Mouse (Mus musculus) embryonic facial prominence, embryonic 13.5 days (tissue): Measurements from ENCODE around the gene Maml3. TPM values are rescaled to one million over a fixed set of nuclear protein-coding genes. Genes with fewer than 3 reads are reported as not detected.

Experiments
- ATAC-seq: fragments of 200-750 bp; cut with Nextera tagmentation; 2 replicates; pipeline ENCODE4 v1.8.0; 2017; ENCODE audit warnings: low read depth; ENCODE audit not compliant: insufficient number of reproducible peaks, insufficient read depth, low FRiP score, low TSS enrichment
- H3K27ac ChIP-seq: fragments of 300-500 bp; sonication (generic); 2 replicates; pipeline ENCODE4 v1.5.1; 2015; ENCODE audit warnings: moderate library complexity, mild to moderate bottlenecking, inconsistent platforms
- H3K27me3 ChIP-seq: fragments of 300-500 bp; sonication (generic); 2 replicates; pipeline ENCODE4 v1.6.1; 2015; ENCODE audit warnings: mild to moderate bottlenecking, inconsistent platforms
- H3K36me3 ChIP-seq: fragments of 300-500 bp; sonication (generic); 2 replicates; pipeline ENCODE4 v1.6.1; 2015; ENCODE audit warnings: mild to moderate bottlenecking, inconsistent platforms
- H3K4me1 ChIP-seq: fragments of 300-500 bp; sonication (generic); 2 replicates; pipeline ENCODE4 v1.6.1; 2015; ENCODE audit warnings: inconsistent platforms
- H3K4me2 ChIP-seq: fragments of 300-500 bp; sonication (generic); 2 replicates; pipeline ENCODE4 v1.6.1; 2015; ENCODE audit warnings: moderate library complexity, mild to moderate bottlenecking, inconsistent platforms
- H3K4me3 ChIP-seq: fragments of 300-500 bp; sonication (generic); 2 replicates; pipeline ENCODE4 v1.5.1; 2015; ENCODE audit warnings: mild to moderate bottlenecking, inconsistent platforms
- H3K9ac ChIP-seq: fragments of 300-500 bp; sonication (generic); 2 replicates; pipeline ENCODE4 v1.6.1; 2015; ENCODE audit warnings: mild to moderate bottlenecking, inconsistent platforms
- H3K9me3 ChIP-seq: fragments of 300-500 bp; sonication (generic); 2 replicates; pipeline ENCODE4 v1.6.1; 2016; ENCODE audit warnings: inconsistent platforms
- WGBS: fragments of 180-500 bp; shearing (Covaris S2); methylation state at CpG from one replicate; pipeline ENCODE4 v1.1.7; 2015; ENCODE audit warnings: mixed read lengths; 5-methylcytosine and 5-hydroxymethylcytosine counted together
- polyA plus RNA-seq: library from polyadenylated mRNA; unstranded; fragments of >200 nt; fragmentation: Nextera tagmentation; extraction: Ambion mirVana; gene quantifications from 2 replicates; pipeline ENCODE4 v1.2.1, GENCODE M21; 2015

Gene Maml3
- polyA plus RNA-seq, 1 experiment from 2014 or later, result 6.5 TPM

DNA sequence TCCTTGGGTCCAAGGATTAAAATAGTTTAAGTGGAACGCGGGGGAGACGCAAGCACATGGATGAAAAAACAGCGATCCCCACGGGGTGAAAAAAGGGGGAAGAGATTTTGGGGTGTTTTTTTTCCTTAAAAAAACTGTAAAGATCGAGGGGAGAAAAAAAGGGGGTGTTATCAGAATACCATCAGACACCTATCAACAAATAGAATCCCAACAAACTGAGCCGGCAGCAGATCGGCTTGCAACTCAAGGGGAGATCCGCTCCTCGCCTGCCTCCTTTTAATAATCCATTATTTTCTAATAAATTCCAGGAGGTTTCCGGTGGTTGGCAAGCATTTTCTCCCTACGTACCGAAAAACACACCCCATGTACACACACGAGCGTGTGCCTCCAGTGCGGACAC is 668 bp downstream of the Maml3 start:
- Histone ChIP-seq H3K9ac (peak overlapping the region; percentile 90), H3K4me3 (peak overlapping the region; percentile 82), H3K36me3 (no peaks in the 10 kb centered on the region), H3K4me1 (peaks cover 9% of the 10 kb centered on the region; the same call in 1 of the 2 replicates), H3K27me3 (no peaks in the 10 kb centered on the region), H3K4me2 (peak overlapping the region; percentile 91), H3K27ac (peak overlapping the region; percentile 98), H3K9me3 (no peaks in the 10 kb centered on the region)
- under 1% methylated on average over 16 of the region's 16 CpGs for WGBS
- no peak for ATAC-seq

DNA sequence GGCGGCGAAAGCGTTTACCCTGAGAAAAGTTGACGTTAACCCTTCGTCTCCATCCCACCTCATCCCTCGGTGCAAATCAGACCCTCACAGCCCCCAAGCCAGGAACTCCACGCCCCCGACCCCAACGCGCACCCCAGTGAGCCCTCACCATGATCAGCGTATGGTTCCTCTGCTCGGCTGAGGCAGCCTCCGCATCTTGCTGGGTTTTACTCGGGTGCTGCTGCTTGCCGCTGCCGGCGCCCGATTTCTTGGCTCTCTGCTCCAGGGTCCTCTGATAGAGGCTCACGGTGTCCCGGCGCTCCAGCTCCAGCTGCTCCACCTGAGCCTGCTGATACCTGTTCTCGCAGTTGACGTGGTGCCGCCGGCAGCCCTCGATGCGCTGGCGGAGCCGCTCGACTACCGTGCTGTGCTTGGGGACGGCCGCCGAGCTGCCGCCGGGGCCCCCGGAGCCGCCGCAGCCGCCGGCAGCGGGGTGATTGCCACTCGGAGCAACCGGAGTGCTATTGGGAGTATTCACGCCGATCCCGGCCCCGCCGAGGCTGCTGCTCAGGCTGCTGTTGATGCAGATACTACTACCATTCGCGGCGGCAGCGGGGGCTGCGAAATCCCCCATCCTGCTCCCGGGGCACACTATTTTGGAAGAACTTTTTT is 1.2 kb downstream of the Maml3 start:
- under 1% methylated on average over 55 of the region's 55 CpGs for WGBS
- no peaks in the 10 kb centered on the region for H3K9me3 ChIP-seq
- peak overlapping the region; percentile 90 for H3K9ac ChIP-seq
- H3K36me3 ChIP-seq, result no peaks in the 10 kb centered on the region
- H3K4me2 ChIP-seq, result peak overlapping the region; percentile 91
- peak overlapping the region; percentile 98 for H3K27ac ChIP-seq
- H3K4me1 ChIP-seq, result peaks cover 9% of the 10 kb centered on the region; the same call in 1 of the 2 replicates
- no peak for ATAC-seq
- H3K27me3 ChIP-seq, result no peaks in the 10 kb centered on the region
- peak overlapping the region; percentile 82 for H3K4me3 ChIP-seq

DNA sequence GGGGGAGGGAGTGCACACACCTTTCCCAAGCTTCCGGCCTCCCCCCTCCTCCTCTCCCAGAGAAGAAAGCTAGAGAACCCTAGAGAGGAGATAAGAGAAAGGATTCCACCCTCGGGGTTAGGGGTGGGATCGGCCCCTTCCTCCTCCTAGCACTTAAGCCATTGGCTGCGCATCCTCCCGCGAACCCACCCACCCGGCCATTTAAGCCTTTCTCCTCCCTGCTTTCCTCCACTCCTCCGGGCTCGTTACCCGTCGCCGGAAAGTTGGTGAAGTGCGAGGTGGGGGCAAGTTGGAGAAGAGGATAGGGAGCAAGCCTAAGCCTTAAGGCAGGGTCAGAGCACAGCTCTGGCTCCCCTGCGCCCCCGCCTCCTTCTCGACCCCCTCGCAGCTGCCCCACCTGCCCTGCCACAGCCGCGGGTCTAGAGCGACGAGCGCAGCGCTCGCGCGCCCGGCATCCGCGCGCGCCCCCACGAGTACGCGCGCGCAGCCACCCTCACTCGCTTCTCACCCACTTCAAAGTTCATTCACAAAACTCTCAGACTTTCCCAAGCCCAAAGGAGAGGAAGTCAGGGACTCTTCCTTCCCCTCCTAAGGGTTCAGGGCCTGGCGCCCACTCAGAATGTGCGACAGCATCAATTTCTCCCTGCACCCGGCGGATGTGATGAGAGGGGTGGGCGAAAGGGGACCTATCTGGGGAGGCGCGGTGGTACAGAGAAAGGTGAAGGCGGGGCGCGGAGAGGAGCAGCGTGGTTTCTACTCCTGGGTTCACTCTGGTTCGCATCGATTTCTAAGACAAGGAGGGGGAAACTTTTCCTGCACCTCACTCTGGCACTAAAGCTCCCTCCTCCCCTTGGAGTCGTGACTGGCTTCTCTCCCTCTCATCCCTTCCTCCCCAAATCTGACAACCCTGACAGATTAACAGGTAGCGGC is 2.0 kb downstream of the Maml3 start:
- no peaks in the 10 kb centered on the region for H3K9me3 ChIP-seq
- H3K27me3 ChIP-seq, result no peaks in the 10 kb centered on the region
- under 1% methylated on average over 52 of the region's 52 CpGs for WGBS
- H3K36me3 ChIP-seq, result no peaks in the 10 kb centered on the region
- peak overlapping the region; percentile 91 for H3K4me2 ChIP-seq
- H3K27ac ChIP-seq, result peak overlapping the region; percentile 98
- H3K4me3 ChIP-seq, result peak overlapping the region; percentile 82
- peak; percentile 84 for ATAC-seq
- peaks cover 11% of the 10 kb centered on the region for H3K4me1 ChIP-seq
- H3K9ac ChIP-seq, result peak overlapping the region; percentile 90

DNA sequence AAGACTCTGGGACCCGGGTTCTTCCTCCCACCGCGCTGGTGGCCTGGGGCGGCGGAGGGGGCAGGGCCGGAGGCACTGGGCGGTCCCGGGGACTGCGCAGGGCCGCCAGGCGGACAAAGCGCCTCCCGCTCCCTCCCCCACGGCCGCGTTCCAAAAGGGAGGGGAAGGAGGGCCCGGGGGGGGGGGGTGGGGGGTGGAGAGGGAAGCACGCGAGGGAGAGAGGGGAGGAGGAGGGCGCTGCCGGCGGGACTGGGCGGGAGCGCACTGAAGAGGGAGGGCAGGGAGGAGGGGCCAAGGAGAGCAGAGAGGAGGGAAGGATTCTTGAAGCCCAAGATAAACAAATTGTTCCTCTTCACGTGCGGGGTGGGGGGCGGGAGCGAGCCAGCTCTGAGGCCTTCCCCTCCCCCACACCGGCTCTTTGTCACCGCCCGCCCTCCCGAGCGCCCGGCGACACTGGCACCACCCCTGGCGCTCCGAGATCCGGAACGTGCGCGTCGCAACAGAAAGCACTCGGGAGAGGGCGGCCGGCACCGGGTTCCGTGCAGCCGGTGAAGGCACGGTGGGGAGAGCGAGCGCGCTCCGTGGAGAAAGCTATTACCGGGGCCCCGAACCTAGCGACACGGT is 2.8 kb downstream of the Maml3 start:
- peak; percentile 81 for ATAC-seq
- peaks cover 19% of the 10 kb centered on the region for H3K4me1 ChIP-seq
- no peaks in the 10 kb centered on the region for H3K36me3 ChIP-seq
- peak overlapping the region; percentile 90 for H3K9ac ChIP-seq
- H3K9me3 ChIP-seq, result no peaks in the 10 kb centered on the region
- H3K4me2 ChIP-seq, result peak overlapping the region; percentile 91
- H3K27ac ChIP-seq, result peak overlapping the region; percentile 98
- peak overlapping the region; percentile 82 for H3K4me3 ChIP-seq
- WGBS, result 0% methylated on average over 40 of the region's 57 CpGs
- H3K27me3 ChIP-seq, result no peaks in the 10 kb centered on the region

DNA sequence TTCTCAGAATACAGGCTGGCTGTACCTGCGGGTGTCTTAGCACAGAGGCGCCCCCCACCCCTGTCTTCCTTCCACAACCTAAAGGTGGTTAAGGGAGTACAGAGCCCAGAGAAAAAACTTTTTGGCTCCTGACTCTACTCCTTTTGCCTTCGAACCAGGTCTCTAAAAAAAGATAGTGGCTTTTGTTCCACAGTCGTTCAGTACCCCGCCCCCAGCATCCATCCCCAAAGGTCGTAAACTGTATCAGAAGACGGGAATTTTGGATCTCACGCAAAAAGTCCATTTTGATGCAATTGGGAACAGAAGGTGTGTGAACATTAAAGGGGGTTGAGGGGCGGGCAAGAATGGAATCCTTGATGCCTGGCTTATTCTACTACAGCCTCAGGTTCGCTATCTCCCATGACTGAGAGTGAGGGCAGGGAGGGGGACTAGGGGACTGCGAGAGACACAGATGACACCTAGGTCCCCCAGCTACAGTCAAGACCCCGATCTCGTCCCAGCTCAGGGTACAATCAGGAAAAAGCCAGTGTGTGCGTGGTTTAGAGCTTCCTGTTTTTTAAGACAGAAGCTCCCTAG is 3.4 kb downstream of the Maml3 start:
- ATAC-seq, result peak; percentile 5; the same call in 1 of the 2 replicates
- Histone ChIP-seq H3K9ac (peak overlapping the region; percentile 90), H3K4me3 (peak overlapping the region; percentile 82), H3K4me1 (peaks cover 22% of the 10 kb centered on the region), H3K4me2 (peak overlapping the region; percentile 91), H3K27ac (peak overlapping the region; percentile 98), H3K27me3 (no peaks in the 10 kb centered on the region), H3K36me3 (no peaks in the 10 kb centered on the region), H3K9me3 (no peaks in the 10 kb centered on the region)
- WGBS, result 2% methylated on average over 14 of the region's 14 CpGs

DNA sequence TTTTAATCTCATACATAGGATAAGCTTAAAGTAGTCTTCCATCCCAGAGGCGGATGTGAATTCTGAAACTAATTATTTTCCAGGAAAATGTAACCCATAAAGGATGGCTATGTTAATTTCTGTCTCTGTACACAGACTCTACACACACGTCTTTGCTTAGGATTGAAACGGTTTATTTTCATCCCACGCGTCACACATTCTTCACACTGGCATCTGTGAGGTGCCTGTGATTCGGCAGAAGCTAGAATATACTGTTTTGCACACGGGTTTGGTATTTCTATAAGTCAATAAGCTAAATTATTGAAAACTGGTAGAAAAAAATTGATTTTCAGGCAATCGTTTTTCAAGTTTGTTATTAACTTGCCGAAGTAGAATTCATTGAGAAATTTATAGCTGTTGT is 4.0 kb downstream of the Maml3 start:
- Histone ChIP-seq H3K4me1 (peaks cover 22% of the 10 kb centered on the region), H3K27me3 (no peaks in the 10 kb centered on the region), H3K36me3 (no peaks in the 10 kb centered on the region), H3K4me3 (0 out of 2 replicates have a peak overlapping the region, but pooled peaks have one; percentile 82), H3K9ac (no peak overlapping the region), H3K4me2 (peak overlapping the region; percentile 91), H3K9me3 (no peaks in the 10 kb centered on the region), H3K27ac (peak overlapping the region; percentile 98; the same call in 1 of the 2 replicates)
- ATAC-seq, result no peak
- 37% methylated on average over 9 of the region's 9 CpGs for whole genome bisulfite sequencing

DNA sequence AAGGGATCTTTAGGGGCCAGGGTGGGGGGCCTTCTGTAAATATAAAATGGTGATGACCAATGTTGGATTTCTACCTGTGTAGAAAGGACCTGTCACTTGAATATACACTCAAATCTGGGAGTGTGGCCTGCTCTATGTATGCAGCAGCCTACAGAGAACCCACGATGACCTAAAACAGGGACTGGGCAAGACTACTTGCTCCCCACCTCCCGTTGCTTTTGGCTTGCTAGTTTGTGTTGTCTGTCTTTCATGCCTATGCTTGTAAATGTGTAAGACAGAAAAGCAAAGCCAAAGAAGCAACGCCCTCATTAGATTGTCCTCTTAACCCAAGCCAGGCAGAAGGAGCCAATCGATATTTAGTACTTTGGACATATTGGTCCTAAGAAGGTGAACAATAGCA is 4.6 kb downstream of the Maml3 start:
- Histone ChIP-seq H3K9me3 (no peaks in the 10 kb centered on the region), H3K27ac (no peak overlapping the region; the same call in 1 of the 2 replicates), H3K9ac (no peak overlapping the region), H3K27me3 (no peaks in the 10 kb centered on the region), H3K4me1 (peaks cover 22% of the 10 kb centered on the region), H3K36me3 (no peaks in the 10 kb centered on the region), H3K4me3 (no peak overlapping the region), H3K4me2 (no peak overlapping the region)
- 87% methylated on average over 4 of the region's 4 CpGs for WGBS
- no peak for ATAC-seq

DNA sequence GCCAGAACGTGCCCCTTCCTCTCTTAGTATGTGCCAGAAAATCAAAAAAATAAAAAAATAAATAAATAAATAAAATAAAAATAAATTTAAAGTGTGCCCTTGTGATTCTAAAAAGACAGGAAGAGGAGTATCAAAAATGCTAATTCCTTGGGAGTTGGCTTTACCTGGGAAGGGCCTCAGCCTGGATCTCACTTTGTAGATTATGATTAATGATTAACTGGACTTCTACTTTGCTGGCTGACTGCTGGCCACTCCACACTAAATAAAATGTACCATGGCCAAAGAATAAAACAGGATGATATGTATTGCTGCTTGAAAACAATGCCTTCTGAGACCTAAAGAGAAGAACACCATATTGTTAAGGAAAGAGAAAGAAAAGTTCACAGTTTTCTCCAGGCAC is 5.6 kb downstream of the Maml3 start:
- 88% methylated on average over 1 of the region's 1 CpGs for WGBS
- no peak overlapping the region for H3K9ac ChIP-seq
- H3K36me3 ChIP-seq, result no peaks in the 10 kb centered on the region
- no peak overlapping the region for H3K4me2 ChIP-seq
- no peak for ATAC-seq
- H3K4me3 ChIP-seq, result no peak overlapping the region
- no peaks in the 10 kb centered on the region for H3K9me3 ChIP-seq
- H3K27me3 ChIP-seq, result no peaks in the 10 kb centered on the region
- H3K4me1 ChIP-seq, result peaks cover 22% of the 10 kb centered on the region
- no peak overlapping the region for H3K27ac ChIP-seq

DNA sequence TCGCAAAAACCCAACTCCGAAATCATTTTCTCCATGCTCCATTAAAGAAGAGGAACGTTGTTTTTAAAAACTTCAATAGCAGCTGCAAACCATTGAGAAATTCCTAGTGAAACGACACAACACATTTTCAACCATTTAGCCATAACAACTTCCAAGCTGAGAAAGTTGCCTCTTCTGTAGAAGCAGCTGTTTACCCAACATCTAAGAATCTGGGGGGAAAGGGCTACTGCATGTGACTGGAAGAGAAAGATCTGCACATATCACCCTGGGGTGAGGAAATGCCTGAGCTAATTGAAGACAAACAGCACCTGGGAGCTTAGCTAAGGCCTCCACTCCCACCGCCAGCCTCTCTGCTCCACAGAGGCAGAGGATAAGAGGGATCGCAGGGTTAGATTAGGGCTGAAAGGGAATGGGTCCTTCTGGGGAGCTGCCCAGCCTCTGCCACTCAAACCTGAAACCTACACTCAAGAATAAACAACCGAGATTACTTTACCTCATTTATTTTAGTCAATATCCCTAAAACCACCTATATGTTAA is 13.5 kb downstream of the Maml3 start:
- Histone ChIP-seq H3K4me1 (peaks cover 42% of the 10 kb centered on the region), H3K36me3 (no peaks in the 10 kb centered on the region), H3K9me3 (no peaks in the 10 kb centered on the region), H3K4me3 (no peak overlapping the region), H3K4me2 (no peak overlapping the region), H3K9ac (no peak overlapping the region), H3K27me3 (no peaks in the 10 kb centered on the region), H3K27ac (peak overlapping the region; percentile 75)
- no peak for ATAC-seq
- 16% methylated on average over 7 of the region's 7 CpGs for WGBS

DNA sequence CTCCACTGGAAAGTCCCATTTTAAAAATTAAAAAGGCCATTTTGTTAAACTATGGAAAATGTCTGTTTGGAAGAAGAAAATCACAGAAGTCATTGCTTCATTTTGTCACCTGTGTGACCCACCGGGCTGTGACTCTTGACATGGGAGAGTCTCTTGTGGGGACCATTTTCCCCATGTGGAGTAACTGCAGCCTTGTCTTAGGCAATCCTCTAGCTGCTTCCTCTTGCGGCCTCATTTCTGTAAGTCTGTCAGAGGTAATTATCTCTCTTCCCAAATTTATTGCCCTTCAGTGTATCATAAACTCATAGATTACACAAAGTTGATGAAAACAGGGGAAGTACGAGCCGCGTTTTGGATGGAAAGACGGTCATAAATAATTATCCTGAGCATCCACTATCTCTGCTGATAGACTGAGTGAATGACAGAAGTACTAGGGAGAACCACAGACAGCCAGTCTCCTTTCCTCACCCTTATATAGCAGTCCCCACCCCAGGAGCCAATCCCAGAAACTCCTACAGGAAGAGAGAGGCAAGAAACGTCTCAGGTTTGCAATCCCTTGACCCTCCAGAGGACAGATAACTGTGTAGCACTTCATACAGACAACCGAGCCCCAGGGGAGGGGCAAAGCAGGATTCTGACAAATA is 14.5 kb downstream of the Maml3 start:
- H3K27me3 ChIP-seq, result no peaks in the 10 kb centered on the region
- ATAC-seq, result no peak
- WGBS, result 75% methylated on average over 8 of the region's 8 CpGs
- no peak overlapping the region for H3K27ac ChIP-seq
- peaks cover 42% of the 10 kb centered on the region for H3K4me1 ChIP-seq
- no peaks in the 10 kb centered on the region for H3K36me3 ChIP-seq
- no peak overlapping the region for H3K4me2 ChIP-seq
- no peaks in the 10 kb centered on the region for H3K9me3 ChIP-seq
- no peak overlapping the region for H3K9ac ChIP-seq
- H3K4me3 ChIP-seq, result no peak overlapping the region
